Mouse (Mus musculus) urinary bladder, postnatal 14 days (tissue): ENCODE results near the gene Hormad2.

Experiments used
- DNase-seq: peaks from one replicate; pipeline ENCODE4 v3.0.0; 2021; ENCODE audit warnings: low spot score

Gene Hormad2

GRCm38 (mm10) chr11:4340109-4340779 lies 100.7 kb downstream of the Hormad2 start:
- DNase-seq = no peak

DNA sequence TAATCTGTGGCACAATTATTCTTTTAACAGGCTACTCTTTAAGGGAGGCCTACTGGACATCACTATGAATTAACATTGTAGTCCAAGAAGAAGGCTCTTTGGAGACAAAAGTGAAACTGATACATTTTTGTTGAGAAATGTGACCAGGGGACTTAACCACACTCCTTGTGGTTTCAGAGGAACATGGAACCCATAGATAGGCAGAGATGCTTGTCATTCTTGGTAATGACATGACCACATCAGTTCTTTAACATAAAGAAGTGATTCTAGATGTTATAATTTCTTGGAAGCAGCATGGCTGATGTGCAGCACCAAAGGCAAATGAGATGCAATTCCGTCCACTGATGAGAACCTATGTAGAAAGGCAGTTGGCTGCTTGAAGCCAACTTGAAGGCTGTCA lies 101.6 kb downstream of the Hormad2 start:
- no peak for DNase-seq

DNA sequence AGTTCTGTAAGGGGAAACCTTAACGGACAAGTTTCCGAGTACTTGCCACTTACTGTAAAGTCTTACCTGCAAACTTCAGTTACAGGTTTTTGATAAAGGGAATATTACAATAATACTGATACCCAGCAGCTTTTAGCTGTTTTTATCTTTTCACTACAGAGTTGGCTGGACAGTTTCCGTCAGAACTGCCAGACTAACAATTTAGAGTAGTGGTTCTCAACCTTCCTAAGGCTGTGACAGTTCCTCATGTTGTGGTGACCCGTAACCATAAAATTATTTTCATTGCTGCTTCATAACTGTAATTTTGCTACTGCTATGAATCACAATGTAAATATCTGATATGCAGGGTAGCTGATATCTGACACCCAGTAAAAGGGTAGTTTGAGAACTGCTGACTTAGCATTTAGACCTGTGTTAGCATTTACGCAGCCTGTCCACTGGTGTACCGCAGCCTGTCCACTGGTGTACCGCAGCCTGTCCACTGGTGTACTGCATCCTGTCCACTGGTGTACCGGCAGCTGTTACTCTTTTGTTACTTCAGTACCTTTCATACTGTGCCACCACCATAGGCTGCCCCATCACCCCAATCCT lies 104.1 kb downstream of the Hormad2 start:
- DNase-seq = no peak

DNA sequence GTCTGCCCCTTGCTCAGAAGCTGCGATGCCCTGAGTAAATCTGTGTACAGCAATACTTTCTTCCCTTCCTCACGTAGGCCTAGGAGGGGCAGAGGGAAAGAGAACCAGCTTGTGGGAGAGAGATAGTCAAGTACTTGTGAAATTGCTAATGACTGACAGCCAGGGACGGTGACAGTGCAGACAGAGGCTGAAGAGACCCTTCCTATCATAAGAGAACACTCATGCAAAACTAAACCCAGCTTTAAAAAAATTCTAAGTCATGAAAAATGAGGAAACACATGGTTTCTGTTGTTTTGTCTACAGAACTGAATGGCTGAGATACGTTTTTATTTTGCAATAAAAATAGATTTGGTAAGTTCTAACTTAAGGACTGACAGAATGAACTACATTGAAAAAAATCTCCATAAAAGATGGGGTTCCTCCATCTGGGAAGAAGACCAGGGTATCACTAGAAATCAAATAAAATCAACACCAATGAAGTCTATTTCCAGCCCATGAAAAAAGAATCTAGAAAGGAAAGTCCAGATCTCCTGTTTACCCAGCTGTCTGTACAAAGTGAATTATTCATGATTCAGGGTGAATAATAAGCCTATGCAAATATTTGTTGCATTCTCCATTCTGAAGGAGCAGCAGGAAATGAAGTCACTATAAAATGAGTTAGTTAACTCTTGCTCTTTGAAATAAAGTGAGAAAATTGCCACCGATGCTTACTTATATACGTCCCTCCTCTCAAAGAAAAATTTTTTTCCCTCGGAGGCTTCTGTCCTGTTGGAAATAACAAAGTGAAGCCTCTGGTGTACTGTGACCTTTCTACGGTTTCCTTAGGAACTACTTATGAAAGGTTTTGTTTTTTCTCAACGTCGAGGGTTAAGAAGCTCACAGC lies 104.9 kb downstream of the Hormad2 start:
- DNase-seq = no peak

- DNase-seq = no peak
Measured at GRCm38 (mm10) chr11:4332961-4333360, 107.9 kb downstream of the Hormad2 start.

GRCm38 (mm10) chr11:4328188-4328587 lies 112.7 kb downstream of the Hormad2 start:
- no peak for DNase-seq

DNA sequence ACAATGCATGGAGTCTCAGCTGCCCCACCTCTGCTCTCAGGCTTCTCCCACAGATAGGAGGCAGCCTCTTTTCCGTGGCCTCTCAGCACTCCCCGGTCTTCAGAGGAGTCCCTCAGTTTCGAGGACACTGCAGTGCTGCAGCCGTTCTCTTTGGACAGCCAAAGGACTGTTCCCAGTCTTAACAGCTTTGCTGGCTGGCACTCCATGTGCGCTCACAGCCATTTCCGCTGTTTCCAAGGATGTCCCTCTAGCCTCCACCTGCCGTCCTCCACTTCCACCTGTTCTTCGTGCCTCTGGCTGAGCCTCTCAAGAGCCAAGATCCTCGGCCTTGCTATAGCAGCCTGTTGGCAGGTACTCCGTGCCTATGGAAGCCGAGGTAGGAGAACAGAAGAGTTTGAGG lies 117.4 kb downstream of the Hormad2 start:
- no peak for DNase-seq

GRCm38 (mm10) chr11:4322943-4323342 lies 118.0 kb downstream of the Hormad2 start:
- DNase-seq = no peak

DNA sequence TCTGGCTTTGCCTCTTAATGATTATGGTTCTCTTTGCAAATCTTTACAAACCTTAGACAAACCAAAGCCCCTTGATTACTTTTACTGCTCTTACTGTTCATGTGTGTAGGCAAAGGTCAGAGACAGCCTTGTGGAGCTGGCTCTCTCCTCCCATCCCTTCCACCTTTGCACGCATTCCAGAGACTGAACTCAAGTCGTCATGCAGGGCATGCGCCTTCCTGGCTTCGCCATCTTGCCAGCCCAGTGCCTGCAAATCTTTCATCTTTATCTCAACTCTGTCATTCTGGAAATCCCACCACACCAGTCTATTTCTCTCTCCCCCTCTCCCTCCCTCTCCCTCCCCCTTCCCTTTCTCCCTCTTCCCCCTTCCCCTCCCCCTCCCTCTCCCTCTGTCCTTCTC lies 120.0 kb downstream of the Hormad2 start:
- DNase-seq = no peak

- no peak for DNase-seq
Measured at GRCm38 (mm10) chr11:4319212-4319955, 121.5 kb downstream of the Hormad2 start.

DNA sequence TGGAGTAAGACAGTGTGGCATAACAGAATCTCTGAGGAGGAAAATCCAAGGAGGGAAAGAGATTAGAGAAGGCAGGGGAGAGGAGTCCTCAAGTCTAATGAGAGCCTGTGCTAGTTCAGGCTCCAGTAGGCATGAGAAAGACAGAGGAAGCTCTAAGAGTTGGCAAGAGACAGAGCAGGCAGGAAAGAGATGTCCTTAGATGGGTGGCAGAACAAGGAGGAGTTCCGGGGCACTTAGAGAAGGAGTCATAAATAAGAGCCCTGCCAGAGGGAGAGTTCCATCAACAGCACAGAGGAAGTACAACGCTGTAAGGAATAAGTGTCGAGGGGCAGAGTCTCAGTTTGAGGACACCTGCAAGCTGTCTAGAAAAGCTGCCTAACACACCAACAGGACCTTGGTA lies 122.9 kb downstream of the Hormad2 start:
- DNase-seq = no peak

GRCm38 (mm10) chr11:4317287-4317686 lies 123.6 kb downstream of the Hormad2 start:
- no peak for DNase-seq

- no peak for DNase-seq
Measured at GRCm38 (mm10) chr11:4312180-4312579, 128.7 kb downstream of the Hormad2 start.

DNA sequence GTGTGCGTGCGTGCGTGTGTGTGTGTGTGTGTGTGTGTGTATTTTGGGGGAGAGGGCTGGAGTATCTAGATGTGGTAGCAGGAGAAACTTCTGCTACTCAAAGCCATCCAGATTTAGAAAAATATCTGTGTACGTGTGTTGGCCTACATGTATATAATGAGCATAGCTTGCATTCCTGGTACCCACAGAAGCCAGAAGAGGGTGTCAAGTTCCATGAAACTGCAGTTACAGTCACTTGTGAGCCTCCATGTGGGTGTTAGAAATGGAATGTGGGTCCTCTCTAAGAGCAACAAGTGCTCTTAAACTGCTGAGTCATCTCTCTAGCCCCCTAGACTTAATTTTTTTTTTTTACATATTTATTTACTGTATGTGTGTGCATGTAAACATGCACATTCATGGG lies 130.6 kb downstream of the Hormad2 start:
- DNase-seq = no peak

GRCm38 (mm10) chr11:4309613-4310012 lies 131.3 kb downstream of the Hormad2 start:
- no peak for DNase-seq

DNA sequence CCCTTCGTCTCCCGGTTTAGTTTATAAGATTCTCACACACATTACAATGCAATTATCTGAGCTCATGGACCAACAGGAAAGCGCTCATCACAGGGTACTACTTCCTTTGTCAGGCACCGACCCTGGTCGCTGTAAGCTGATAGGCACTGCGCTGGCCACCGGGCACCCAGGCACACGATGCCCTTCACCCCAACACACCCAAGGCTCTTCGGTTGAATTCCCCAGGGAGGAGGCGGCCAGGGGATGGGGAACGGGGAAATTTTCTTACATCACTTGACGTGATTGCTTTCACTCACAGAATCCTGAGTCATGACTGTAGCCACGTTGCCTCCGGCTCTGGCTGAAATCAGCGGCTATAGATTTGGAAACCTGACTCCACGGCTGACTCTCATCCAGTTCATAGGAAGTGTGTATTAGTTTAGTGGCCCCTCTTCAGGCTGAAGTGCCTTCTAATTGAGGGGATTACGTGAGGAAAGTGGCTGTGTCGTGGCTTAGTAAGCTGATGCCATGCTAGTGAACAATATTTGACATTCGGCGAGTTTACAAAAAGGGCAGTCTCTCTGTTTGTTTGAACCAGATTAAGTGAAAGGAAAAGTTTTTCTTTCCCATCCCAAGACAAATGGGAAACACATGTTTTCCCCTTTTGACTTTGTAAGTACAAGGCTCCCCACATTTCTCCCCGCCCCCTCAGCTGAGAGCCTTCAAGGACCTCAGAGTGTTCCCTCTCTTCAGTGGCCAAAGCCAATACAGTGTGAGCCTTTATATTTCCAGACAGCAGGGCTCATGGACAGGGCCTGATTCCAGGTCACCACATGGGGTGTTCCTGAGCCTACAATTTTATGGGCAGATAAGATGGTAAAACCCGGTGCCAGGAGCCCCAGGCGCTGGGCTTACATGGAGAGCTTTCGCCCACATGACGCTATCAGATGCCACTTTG lies 132.1 kb downstream of the Hormad2 start:
- DNase-seq = peak; percentile 36

DNA sequence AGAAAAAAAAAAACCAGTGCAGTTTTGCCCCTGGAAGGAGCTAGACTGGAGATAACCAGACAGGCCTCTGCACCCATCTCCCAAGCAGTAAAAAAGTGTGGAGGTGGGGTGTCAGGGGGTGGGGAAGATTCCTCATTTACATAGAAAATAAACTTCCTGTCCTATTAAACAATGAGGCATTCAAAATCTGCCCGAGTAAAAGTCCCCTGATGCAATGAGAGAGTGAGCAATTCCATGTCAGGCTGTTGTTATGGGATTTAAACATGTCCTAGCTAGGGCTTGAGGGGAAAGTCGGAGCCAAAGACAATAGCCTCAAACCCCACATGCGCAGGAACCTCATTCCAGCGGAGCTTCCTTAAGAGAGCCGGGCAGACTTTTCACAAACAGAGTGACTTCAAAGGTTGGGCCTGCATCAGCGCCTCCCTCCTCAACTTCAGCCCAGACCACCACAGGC lies 132.8 kb downstream of the Hormad2 start:
- DNase-seq = no peak

DNA sequence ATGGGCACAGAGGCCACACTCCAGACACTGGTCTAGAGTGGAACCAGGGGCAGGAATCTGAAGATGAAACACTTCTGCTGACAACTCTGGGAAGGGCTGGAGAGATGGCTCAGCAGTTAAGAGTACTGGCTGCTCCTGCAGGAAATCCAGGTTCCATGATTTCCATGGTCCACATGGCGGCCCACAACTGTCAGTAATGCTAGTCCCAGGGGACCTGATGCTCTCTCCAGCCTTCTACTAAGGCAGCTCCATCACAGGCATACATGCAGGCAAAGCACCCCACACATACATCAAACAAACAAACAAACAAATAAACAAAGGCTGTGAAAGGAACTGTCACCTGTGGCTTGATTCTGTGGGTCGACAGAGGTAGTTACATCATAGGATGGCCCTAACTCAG lies 134.8 kb downstream of the Hormad2 start:
- DNase-seq = no peak

DNA sequence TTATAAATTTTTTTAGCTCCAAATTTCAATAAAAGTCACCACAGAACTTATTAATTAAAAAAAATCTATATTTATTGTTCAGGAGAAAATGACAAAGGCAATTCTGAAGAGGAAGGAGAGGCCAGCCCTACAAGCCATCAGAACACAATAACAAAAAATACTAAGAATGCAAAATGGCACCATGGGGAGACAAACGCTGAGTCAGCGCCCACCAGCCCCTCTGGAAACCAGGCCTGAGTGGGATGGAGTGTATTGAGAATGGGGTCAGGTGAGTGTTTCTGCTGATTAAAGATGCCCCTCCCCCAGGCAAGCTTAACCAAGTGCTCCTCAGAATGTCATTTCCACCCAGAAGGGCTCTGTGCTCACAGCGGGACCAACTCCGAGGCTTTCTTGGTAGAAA lies 135.8 kb downstream of the Hormad2 start:
- no peak for DNase-seq

- DNase-seq = no peak
Measured at GRCm38 (mm10) chr11:4304203-4304602, 136.7 kb downstream of the Hormad2 start.

GRCm38 (mm10) chr11:4303033-4303432 lies 137.9 kb downstream of the Hormad2 start:
- no peak for DNase-seq
